Mouse (Mus musculus) liver, embryonic 16.5 days (tissue): ENCODE results near the gene Cacna1a. TPM values are rescaled to one million over a fixed set of nuclear protein-coding genes. Genes with fewer than 3 reads are reported as not detected.

Experiments used
- ATAC-seq: fragments of 200-750 bp; cut with Nextera tagmentation; 2 replicates; pipeline ENCODE4 v1.8.0; 2017; ENCODE audit warnings: low read depth, mild to moderate bottlenecking, moderate number of reproducible peaks, moderate library complexity
- H3K27ac ChIP-seq: fragments of 300-500 bp; sonication (generic); 2 replicates; pipeline ENCODE4 v1.5.1; 2014; ENCODE audit warnings: mild to moderate bottlenecking, low read length
- H3K27me3 ChIP-seq: fragments of 300-500 bp; sonication (generic); 2 replicates; pipeline ENCODE4 v1.6.1; 2014; ENCODE audit warnings: low read depth, low read length, mixed read lengths; ENCODE audit not compliant: control insufficient read depth, insufficient read depth
- H3K36me3 ChIP-seq: fragments of 300-500 bp; sonication (generic); 2 replicates; pipeline ENCODE4 v1.6.1; 2014; ENCODE audit warnings: mild to moderate bottlenecking; ENCODE audit not compliant: control insufficient read depth, insufficient read depth
- H3K4me1 ChIP-seq: fragments of 300-500 bp; sonication (generic); 2 replicates; pipeline ENCODE4 v1.6.1; 2014; ENCODE audit warnings: low read depth, low read length, mixed read lengths; ENCODE audit not compliant: control insufficient read depth
- H3K4me2 ChIP-seq: fragments of 300-500 bp; sonication (generic); 2 replicates; pipeline ENCODE4 v1.6.1; 2014; ENCODE audit warnings: low read depth, low read length, mixed read lengths
- H3K4me3 ChIP-seq: fragments of 300-500 bp; sonication (generic); 2 replicates; pipeline ENCODE4 v1.5.1; 2014; ENCODE audit warnings: low read depth, mild to moderate bottlenecking, low read length
- H3K9ac ChIP-seq: fragments of 300-500 bp; sonication (generic); 2 replicates; pipeline ENCODE4 v1.6.1; 2014; ENCODE audit warnings: low read depth, low read length
- H3K9me3 ChIP-seq: fragments of 300-500 bp; sonication (generic); replicated peaks from 2 replicates; pipeline ENCODE4 v1.6.1; 2016; ENCODE audit warnings: low read length; ENCODE audit not compliant: control insufficient read depth
- WGBS: fragments of 180-500 bp; shearing (Covaris S2); extraction: QIAGEN DNeasy Blood & Tissue Kit; methylation state at CpG from one replicate; pipeline ENCODE4 v1.1.7; 2014; ENCODE audit not compliant: insufficient replicate concordance; 5-methylcytosine and 5-hydroxymethylcytosine counted together
- polyA plus RNA-seq: library from polyadenylated mRNA; unstranded; fragments of >200 nt; fragmentation: Nextera tagmentation; extraction: Ambion mirVana; gene quantifications from 2 replicates; pipeline ENCODE4 v1.2.1, GENCODE M21; 2015

The Cacna1a gene
- polyA plus RNA-seq, 1 experiment from 2014 or later, result 0.32 TPM

DNA sequence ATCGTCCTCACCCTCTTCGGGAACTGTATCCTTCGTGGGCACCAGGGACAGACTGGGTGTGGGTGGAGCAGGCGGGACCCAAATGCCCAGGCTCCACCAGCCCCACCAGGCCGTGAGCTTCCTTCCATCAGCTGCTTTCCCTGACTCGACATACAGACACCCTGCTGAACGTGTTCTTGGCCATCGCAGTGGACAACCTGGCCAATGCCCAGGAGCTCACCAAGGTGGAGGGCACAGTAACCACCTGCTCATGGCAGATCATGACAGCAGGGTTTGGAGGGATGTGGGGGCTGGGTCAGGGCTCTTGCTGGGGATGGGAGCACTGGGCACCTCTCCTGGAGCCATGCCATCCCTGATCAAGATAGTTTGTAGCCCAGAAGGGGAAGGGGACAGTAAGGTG, 164.9 kb downstream of the Cacna1a start:
- no peak for ATAC-seq
- Histone ChIP-seq H3K27me3 (peaks cover 23% of the 10 kb centered on the region), H3K4me1 (no peaks in the 10 kb centered on the region), H3K4me3 (no peak overlapping the region), H3K27ac (no peak overlapping the region), H3K9me3 (no peaks in the 10 kb centered on the region), H3K4me2 (no peak overlapping the region), H3K9ac (no peak overlapping the region), H3K36me3 (no peaks in the 10 kb centered on the region)
- 53% methylated on average over 8 of the region's 8 CpGs for WGBS

GRCm38 (mm10) chr8:84553617-84554016, 165.4 kb downstream of the Cacna1a start:
- Histone ChIP-seq H3K4me2 (no peak overlapping the region), H3K36me3 (no peaks in the 10 kb centered on the region), H3K27me3 (peaks cover 28% of the 10 kb centered on the region), H3K9me3 (no peaks in the 10 kb centered on the region), H3K4me1 (no peaks in the 10 kb centered on the region), H3K27ac (no peak overlapping the region), H3K9ac (no peak overlapping the region), H3K4me3 (no peak overlapping the region)
- no peak for ATAC-seq
- 58% methylated on average over 4 of the region's 4 CpGs for WGBS

DNA sequence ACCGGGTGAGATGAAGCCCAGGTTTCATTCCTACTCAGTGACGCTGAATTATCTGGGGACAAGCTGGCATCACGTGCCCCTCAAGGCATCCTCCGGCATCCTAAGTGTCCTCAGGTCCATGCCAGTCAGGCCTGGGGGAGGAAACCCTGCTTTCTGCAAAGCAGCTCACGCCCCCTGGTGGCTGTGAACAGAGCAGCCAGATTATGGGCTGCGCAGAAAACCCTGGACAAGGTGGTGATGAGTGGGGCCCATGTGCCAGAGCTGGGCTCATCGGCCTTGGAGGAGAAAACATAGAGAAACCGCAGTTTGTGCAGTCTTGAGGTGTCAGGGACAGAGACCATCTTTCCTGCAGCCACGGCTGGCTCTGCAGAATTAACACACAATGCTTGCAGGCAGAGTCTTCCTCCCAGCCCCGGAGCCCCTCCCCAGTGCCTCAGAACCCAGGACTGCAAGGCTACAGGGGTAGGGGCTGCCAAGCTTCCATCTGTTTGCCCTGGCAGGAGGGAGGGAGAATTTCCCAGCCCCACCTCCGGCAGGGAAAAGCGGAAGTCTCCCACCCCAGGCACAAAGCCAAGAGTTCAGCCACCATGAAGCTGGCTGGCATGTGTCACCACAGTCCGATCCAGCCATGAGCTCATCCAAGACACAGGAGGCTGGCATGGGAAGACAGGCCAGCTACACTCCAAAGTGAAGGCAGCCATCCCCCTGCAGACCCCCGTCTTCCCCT, 166.2 kb downstream of the Cacna1a start:
- H3K9me3 ChIP-seq, result no peaks in the 10 kb centered on the region
- no peak for ATAC-seq
- H3K4me2 ChIP-seq, result no peak overlapping the region
- H3K36me3 ChIP-seq, result no peaks in the 10 kb centered on the region
- no peaks in the 10 kb centered on the region for H3K4me1 ChIP-seq
- H3K27ac ChIP-seq, result no peak overlapping the region
- H3K4me3 ChIP-seq, result no peak overlapping the region
- WGBS, result 36% methylated on average over 14 of the region's 14 CpGs
- peaks cover 37% of the 10 kb centered on the region for H3K27me3 ChIP-seq
- no peak overlapping the region for H3K9ac ChIP-seq

DNA sequence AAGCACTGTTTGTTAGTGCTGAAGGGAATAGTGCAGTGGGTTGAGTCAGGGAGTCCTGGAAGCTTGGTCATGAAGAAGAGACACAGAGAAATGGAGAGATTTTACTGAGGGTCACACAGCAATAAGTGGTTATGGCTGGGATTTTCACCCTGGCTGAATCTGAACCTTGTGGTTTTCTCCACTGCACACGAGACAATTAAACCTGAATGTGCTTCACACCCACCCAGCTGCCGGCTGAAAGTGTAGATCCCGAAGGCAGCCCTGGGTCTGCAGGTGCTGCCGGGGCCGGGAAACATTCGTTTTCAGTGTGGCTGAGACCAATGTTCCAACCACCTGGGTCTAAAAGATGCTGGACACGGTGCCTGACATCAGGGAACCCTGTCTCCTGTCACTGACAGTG, 167.0 kb downstream of the Cacna1a start:
- 54% methylated on average over 7 of the region's 7 CpGs for WGBS
- Histone ChIP-seq H3K4me3 (no peak overlapping the region), H3K9me3 (no peaks in the 10 kb centered on the region), H3K27me3 (peaks cover 45% of the 10 kb centered on the region), H3K27ac (no peak overlapping the region), H3K9ac (no peak overlapping the region), H3K4me1 (no peaks in the 10 kb centered on the region), H3K36me3 (no peaks in the 10 kb centered on the region), H3K4me2 (no peak overlapping the region)
- no peak for ATAC-seq

- H3K4me3 ChIP-seq, result no peak overlapping the region
- ATAC-seq, result no peak
- H3K9me3 ChIP-seq, result no peaks in the 10 kb centered on the region
- H3K9ac ChIP-seq, result no peak overlapping the region
- no peaks in the 10 kb centered on the region for H3K36me3 ChIP-seq
- WGBS, result 49% methylated on average over 4 of the region's 4 CpGs
- no peak overlapping the region for H3K4me2 ChIP-seq
- H3K27ac ChIP-seq, result no peak overlapping the region
- peaks cover 48% of the 10 kb centered on the region for H3K27me3 ChIP-seq
- peaks cover 3% of the 10 kb centered on the region for H3K4me1 ChIP-seq
Measured at GRCm38 (mm10) chr8:84557936-84558335, 169.7 kb downstream of the Cacna1a start.

DNA sequence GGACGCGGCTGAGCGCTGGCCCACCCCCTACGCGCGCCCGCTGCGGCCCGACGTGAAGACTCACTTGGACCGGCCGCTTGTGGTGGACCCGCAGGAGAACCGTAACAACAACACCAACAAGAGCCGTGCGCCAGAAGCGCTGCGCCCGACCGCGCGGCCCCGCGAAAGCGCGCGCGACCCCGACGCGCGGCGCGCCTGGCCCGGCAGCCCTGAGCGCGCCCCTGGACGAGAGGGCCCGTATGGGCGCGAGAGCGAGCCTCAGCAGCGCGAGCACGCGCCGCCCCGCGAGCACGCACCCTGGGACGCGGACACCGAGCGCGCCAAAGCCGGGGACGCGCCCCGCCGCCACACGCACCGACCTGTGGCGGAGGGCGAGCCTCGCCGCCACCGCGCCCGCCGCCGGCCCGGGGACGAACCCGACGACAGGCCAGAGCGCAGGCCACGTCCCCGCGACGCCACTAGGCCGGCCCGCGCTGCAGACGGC, 170.9 kb downstream of the Cacna1a start:
- Histone ChIP-seq H3K27ac (no peak overlapping the region), H3K4me3 (peak overlapping the region; percentile 14; the same call in 1 of the 2 replicates), H3K4me1 (peaks cover 3% of the 10 kb centered on the region), H3K4me2 (0 out of 2 replicates have a peak overlapping the region, but pooled peaks have one; percentile 15), H3K9me3 (no peaks in the 10 kb centered on the region), H3K36me3 (no peaks in the 10 kb centered on the region), H3K9ac (no peak overlapping the region), H3K27me3 (peaks cover 48% of the 10 kb centered on the region)
- no peak for ATAC-seq
- 1% methylated on average over 81 of the region's 84 CpGs for WGBS

GRCm38 (mm10) chr8:84561698-84562097, 173.5 kb downstream of the Cacna1a start:
- ATAC-seq, result peak; percentile 35; the same call in 1 of the 2 replicates
- Histone ChIP-seq H3K27ac (no peak overlapping the region), H3K27me3 (peaks cover 40% of the 10 kb centered on the region), H3K4me2 (no peak overlapping the region), H3K9me3 (no peaks in the 10 kb centered on the region), H3K4me1 (peaks cover 3% of the 10 kb centered on the region), H3K36me3 (no peaks in the 10 kb centered on the region), H3K4me3 (no peak overlapping the region), H3K9ac (no peak overlapping the region)
- WGBS, result 30% methylated on average over 4 of the region's 4 CpGs

DNA sequence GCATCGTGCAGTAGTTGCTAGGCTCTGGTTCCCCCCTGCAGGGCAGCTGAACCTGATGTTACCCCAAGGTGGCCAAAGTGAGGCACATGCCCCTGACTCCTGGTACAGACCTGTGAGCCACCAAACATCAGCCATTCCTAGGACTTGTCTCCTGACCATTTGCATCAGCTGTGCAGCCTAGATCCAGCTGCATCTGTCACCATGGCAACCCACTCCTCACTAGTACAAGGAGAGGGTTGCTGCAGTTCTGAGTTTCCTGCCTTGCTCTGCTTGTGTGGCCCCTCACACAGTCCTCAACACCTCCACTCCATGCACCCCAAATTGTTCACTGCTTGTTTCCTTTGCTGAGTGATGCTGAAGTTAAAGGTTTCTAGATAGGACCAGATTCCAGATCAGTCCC, 175.8 kb downstream of the Cacna1a start:
- no peak overlapping the region for H3K27ac ChIP-seq
- H3K9me3 ChIP-seq, result no peaks in the 10 kb centered on the region
- no peak overlapping the region for H3K4me3 ChIP-seq
- WGBS, result 74% methylated on average over 1 of the region's 1 CpGs
- H3K4me2 ChIP-seq, result no peak overlapping the region
- peaks cover 19% of the 10 kb centered on the region for H3K27me3 ChIP-seq
- no peak for ATAC-seq
- H3K4me1 ChIP-seq, result peaks cover 3% of the 10 kb centered on the region
- no peak overlapping the region for H3K9ac ChIP-seq
- no peaks in the 10 kb centered on the region for H3K36me3 ChIP-seq

DNA sequence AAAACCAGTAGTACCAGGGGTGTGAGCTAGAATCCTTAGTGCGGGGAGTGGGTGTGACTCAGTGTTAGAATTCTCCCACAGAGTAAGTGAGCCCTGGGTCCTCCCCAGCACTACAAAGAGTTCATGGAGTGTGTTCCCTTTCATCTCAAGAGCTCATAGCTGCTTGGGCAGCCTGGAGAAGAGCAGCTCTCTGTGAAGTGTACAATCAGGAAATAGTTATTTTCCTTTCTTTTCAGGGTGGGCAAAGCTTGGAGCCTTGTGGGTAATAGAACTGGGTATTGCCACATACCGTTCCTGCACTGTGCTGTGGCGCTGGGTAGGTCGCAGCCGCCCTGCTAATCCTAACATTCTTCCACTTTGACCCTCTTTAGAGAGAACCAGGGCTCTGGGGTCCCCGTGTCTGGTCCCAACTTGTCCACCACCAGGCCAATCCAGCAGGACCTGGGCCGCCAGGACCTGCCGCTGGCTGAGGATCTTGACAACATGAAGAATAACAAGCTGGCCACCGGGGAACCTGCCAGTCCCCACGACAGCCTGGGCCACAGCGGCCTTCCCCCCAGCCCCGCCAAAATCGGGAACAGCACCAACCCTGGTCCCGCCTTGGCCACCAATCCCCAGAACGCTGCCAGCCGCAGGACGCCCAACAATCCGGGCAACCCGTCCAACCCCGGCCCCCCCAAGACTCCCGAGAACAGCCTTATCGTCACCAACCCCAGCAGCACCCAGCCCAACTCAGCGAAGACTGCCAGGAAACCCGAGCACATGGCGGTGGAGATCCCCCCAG, 177.5 kb downstream of the Cacna1a start:
- Histone ChIP-seq H3K27me3 (peaks cover 9% of the 10 kb centered on the region), H3K9me3 (no peaks in the 10 kb centered on the region), H3K4me2 (no peak overlapping the region), H3K9ac (no peak overlapping the region), H3K36me3 (no peaks in the 10 kb centered on the region), H3K4me1 (peaks cover 3% of the 10 kb centered on the region), H3K4me3 (no peak overlapping the region), H3K27ac (no peak overlapping the region)
- no peak for ATAC-seq
- WGBS, result 50% methylated on average over 25 of the region's 25 CpGs
